Mouse (Mus musculus): Measurements from ENCODE around the gene Tmod1.

Gene Tmod1

DNA sequence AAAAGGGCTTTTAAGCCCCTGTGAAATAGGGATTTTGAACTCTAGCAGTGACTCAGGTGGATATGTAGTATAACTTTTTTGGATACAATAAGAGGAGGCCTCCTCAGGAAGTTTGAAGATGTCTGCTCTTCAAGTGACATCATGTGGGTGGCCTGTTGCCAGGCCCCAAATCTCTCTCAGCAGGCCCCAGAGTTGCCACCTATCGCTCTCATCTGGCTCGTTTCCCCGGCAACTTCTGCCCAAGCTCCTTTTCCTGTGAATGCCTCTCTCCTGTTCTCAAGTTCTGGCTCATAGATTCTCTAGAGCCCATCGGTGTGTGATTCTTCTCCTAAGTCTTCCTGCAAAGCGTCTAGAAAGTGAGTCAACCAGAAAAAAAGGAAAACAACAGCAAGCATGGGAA lies 17.4 kb downstream of the Tmod1 start:
- DNase-seq: no peak

DNA sequence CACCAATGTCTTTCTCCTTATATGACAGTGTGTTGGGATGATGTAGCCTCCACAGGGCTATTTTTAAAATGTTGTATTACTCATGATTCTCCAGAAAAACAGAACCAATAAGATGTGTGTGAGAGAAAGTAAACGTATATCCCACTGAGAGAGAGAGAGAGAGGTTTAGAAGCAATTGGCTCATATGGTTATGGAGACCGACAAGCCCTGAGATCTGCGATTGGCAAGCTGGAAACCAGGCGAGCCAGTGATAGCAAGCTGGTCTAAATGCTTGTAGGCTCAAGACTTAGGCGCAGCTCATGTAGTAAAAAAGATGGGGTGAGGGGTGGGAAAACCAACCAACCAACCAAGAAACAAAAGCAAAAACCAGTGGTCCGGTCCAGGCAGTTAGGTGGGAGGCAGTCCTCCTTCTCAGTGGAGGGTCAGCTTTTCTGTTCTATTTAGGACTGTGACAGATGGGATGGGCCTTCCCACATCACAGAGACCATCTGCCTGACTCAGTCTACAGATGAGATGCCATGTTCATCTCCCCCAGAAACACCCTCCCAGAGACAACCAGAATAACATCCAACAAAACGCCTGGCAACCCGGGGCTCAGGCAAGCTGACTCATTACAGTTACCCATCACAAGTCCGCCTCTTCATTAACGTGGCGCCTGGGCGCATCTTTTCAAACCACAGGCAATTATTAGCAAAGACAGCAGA lies 22.7 kb downstream of the Tmod1 start:
- peak; percentile 85 for DNase-seq

DNA sequence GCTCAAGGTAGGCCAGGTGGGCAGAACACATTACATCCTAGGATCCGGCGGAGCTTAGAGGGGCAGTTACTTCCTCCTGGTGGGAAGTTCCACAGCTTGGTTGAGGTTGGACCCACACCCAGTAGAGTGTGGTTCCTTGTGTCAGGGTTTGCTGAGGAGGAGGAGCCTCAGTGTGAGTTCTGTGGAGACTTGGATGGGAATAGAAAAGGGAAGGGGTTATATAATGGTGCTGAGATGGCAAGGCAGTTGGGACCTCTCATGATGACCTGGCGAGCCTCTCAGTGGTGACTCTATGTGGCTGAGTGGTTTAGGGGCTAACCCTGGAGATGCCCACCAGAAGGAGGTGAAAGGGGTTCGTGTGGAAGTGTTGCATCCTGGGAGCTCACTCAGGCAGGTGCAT lies 25.1 kb downstream of the Tmod1 start:
- DNase-seq: no peak

DNA sequence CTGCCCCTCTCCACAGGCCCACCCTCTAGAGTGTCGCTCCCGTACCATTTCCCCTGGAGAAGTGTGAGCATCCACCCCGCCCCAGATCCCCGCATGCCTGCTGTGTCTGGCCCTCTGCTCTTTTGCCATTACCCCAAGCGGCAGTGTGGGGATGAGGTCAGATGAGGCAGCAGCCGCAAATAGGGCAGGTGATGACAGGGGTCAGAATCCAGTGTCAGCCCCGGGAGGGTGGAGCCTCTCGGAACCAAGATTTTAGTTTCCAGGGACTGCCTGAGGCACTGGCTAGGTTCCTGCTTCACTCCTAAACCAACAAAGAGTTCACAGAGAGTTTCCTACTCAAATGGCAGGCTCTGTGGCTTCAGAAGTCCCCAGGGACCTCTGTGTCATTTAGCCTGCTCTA lies 25.5 kb downstream of the Tmod1 start:
- DNase-seq: no peak

DNA sequence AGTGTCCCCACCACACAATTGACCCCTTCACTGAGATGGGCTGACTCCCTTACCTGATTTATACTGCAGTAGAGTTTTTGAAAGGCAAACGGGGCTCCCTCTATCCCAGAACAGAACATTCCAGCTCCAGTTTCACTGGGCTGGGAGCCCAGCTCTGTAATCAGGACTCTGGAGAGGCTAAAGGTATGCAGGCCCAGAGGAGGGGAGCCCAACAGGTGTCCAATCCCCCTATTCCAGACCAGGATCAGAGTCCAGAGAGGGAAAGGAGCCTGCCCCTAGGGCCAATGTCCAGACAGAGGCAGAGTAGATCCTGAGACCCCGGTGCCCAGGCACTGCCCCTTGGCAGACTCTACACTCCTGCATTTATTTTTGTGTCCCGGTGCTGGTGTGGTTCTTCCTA lies 26.2 kb downstream of the Tmod1 start:
- no peak for DNase-seq

DNA sequence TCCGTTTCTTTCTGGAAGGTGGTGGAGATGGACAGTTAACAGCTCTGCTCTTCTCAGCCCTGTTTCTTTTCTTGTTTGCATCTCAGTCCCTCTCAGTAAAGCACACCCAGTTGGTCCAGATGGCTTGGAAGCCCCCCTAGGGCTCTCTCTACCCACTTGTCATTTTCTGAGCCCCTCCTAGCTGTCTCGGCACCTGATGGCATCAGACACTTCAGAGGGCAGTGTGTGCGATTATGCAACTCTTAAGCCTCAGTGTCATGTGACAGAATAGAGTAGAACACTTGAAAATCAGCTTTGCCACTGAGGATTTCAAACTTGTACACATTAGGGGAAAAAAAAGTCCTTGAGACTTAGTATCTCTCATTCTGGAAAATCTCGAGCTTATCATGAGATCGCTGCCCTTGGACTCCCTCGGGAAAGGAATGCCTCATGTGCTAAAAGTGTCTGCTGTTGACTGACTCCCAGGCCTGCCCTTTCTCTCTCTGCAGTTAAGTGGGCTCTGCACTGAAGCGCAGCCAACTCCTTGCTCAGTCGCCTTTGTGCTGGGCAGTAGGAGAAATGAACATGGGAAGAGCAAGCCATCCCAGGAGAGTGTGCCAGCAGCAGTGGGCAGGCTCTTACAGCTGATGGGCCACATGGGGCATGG lies 27.1 kb downstream of the Tmod1 start:
- no peak for DNase-seq

DNA sequence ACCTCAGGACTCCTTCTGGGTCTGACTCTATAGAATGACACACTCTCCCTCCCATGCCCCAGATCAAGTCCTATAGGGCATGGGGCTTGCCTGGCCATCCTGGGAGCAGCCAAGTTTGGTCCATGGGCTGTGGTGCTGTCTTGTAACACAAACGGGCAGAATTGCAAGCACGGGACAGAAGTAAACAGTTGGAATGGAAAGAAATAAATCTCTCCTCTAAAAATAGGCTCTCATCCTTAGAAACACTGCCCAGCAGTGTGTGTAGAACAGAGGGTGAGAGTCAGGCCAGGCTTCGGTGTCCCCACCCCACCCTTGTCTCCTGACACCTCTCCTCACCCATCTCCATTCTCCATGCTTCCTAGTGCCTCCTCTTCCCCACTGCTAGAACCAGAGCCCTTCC lies 29.3 kb downstream of the Tmod1 start:
- no peak for DNase-seq

DNA sequence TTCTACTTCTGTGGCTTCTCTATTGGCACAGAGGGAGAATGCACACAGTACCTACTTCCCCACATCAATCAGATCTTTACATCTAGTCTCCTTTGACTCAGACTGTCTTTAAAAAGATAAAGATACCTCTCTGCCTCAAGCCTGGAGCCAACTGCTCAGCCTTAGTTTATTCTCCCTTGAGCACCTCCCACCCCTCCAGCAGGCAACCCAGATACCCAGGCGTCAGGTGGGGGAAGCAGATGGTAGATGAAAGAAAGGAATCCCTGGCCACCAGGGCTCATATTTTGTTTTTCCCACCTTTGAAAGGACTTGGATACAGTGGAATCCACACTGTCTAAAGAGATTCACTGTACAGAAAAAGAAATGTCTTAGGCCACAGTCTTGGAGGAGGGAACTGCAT lies 29.8 kb downstream of the Tmod1 start:
- DNase-seq: peak; percentile 61

DNA sequence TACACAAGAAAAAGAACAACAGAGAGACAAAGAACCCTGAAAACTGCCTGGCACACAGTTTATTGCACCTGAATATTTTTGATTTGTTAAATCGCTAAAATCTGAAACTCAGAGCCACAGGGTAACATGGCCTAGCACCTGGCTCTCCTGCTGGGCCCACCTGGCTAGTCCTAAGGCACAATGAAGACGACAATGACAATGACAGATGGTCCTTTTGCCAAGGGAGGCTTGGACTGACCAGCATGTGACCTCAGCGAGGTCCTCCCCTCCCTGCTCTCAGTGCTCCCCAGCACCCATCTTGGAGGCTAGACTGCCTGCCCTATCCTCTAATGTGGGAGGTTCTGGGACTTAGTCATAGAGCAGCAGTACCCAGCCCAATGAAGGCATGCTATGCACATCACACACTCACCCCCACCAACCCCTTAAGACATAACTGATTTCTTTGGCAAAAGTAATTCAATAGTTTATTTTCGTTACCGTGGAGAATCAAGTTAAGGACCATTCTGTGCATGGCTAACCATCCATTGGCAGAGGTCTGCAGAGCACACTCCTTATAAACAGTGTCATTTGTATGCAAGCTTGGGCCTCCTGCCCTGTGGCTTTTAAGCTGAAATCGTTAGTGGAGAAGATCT lies 31.2 kb downstream of the Tmod1 start:
- DNase-seq: no peak

DNA sequence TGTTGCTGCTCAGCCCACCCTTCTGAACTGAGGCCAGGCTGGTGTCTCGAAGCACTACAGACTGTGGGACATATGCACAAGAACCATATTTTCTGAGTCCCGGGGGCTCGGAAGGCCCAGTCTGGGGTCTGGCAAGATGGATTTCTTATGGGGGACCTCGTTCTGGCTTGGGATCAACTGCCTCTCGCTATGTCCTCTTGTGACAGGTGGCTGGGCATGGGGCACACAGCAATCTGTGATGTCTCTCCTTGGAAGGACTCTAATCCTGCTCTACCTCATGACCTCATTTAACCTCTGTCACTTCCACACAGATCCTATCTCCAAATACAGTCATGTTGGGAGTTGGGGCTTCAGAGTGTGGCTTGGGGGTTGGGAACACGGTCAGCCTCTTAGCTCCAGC lies 33.9 kb downstream of the Tmod1 start:
- no peak for DNase-seq

DNA sequence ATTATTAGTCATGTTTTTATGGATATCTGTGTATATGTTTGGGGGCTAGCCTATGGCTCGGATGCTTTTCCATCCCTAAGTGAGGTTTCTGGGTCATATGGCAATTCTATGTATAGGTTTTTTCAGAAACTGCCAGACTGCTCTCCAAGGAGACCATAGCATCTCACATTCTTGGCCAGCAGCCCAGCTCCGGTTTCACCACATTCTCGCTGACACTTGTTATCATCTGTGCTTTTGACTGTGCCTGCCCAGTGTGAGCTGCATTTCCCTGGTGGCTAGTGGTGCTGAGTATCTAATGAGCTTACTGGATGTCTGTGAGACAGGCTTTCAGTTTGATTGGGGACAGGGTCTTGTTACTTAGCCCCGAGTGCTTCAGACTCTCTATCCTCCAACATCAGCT lies 35.0 kb downstream of the Tmod1 start:
- DNase-seq: peak; percentile 35

DNA sequence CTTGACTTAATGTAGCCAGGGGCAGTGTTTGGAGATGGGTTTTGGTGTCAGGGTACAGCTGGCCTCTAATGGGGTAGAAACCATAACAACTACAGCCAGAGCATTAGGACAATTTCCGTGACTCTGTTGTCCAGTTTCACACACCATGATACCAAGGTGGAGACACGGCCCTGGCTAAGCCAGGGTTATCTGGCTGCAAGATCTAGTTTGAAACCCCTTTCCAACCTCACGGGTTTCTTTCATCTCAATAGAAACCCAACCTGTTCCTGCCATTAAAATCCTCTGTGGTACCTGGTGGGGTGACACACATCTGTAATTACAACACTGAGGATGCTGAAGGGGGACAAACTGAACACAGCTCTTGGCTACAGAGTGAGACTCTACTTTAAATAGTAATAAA lies 36.9 kb downstream of the Tmod1 start:
- DNase-seq: no peak

DNA sequence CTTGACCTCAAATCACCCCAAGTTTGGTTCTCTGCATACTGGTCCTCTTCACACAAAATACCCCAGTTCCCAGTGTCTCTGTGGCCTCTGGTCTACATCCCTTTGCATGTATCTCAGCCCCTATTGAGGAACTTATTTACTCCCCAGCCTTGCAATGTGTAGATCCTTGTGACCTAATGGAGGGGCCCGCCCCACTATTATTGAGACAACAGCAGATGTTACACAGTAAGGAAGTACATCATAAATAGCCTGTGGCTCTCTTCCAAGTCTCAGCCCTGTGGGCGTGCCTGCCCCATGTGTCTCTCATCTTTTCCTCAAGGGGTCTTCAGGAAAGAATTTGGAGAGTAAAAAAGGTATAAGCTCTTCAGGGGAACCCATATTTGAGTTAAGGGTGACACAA lies 38.2 kb downstream of the Tmod1 start:
- DNase-seq: no peak

DNA sequence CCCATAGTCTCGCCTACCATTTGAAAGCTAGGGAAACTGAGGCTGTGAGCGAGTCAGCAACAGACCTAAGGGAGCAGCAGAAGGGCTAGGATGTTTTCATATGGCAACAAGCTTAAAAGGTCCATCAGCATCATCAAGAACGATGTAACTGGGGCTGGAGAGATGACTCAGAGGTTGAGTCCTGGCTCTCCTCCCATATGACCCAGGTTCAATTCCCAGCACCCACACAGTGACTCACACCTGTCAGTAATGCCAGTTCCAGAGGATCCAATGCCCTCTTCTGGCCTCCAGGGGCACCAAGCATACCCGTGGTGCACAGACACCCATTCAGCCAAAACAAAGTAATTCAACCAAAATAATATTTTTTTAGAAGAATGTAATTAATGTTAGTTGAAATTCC lies 41.5 kb downstream of the Tmod1 start:
- DNase-seq: no peak

DNA sequence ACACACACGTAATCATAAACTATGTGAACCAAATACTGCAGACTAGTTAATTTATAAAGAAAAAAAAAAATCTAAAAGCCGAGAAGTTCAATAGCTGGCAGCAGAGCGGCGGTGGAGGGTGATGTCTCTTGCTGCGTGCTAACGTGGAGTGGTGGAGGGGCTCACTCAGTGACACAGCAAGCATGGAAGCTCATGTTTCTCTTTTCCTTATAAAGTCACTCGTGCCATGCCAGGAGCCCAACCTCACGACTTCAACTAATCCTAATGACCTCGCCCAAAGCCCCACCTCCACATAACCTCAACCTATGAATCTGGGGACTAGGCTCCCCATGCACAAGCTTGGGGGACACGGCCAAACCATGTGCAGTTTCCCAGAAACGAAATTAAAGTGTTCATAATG lies 43.8 kb downstream of the Tmod1 start:
- DNase-seq: no peak

DNA sequence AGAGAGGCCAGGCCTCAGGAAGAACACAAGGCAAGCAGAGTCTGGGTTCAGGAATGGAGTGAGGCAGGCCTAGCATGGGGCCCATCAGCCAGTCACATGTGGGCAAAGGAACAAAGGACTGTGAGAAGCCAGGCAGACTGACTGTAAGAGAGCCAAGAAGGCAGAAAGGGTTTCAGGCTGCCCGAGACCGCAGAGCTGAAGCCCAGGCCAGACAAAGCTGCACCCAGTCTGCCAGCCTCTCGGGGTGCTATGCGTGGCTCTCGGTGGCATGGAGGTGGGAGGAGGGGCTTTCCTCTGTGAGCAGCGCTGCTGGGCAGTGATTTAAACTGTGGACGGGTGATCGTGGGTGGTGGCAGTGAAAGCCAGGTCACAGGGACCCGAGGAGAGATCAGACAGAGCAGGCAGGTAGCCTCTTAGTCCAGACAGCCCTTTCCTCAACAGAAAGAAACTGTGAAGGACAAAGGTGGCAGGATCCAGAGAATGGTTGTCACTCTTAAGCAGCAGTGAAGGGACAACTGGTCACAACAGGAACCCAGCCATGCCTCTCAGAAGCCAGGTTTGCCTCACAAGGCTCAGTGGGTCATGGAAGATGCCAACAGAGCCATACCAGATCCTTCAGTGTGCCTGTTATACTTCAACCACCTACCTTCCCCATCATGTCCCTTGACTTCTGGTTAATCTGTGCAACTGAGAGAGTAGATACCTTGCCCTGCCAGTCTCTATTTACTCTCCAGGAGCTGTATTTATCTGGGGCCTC lies 45.9 kb downstream of the Tmod1 start:
- DNase-seq: no peak

DNA sequence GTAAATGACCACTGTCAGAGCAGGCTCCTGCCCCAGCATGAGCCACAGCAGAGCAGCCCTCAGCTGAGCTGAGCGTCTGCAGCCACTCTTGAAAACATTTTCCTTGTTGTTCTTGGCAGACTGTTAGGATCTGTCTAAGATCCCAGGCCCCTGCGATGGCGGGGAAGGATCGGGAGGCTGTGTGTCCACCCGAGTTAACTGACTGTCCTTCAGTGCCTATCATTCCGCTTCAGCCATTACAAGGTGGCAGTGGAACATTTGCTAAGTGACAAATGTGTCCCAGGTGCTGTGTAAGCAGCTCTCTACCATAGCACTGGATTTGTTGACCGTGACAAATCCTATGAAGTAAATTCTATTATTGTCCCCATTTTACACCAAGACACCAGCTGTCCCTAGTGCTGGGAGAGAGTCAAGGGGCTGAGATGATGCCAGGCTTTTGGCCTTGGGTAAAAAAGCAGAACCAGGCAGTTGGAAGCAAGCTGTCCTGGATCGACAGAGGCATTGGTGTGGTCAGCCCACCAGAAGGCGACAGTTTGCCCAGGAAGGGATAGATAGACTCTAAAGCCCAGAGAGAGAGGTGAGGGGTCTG lies 46.6 kb downstream of the Tmod1 start:
- DNase-seq: no peak

DNA sequence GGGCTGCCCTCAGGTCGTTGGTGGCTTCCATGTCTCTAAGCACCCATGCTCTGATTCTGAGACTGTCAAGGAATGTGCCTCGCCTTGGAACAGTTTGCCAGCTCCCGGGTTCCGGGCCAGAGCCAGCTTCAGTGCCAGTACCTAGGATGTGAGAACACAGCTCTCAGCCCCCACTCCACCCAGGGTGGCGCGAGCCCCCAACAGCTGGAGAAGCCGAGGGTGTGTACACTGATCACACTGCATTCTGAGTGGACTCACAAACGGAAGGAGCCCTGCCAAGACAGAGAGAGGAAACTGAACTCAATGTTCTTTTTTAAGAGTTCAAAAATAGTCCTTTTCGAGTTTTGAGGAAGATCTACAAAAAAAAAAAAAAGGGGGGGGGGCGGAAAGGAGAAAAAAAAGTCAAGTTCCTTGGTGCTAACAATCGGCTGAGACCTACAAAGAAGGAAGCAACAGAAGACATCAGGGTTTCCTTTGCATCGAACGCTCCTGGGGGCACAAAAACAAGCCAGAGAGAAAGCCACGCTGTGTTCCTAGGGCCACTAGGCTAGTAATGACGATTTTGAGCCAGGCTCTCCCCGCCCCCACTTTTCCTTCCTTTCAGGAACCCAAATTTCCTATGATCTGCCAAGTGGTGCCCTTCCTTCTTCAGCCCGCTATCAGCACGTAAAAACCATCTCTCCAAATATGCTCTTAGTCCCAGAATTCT lies 48.1 kb downstream of the Tmod1 start:
- peak; percentile 71 for DNase-seq

DNA sequence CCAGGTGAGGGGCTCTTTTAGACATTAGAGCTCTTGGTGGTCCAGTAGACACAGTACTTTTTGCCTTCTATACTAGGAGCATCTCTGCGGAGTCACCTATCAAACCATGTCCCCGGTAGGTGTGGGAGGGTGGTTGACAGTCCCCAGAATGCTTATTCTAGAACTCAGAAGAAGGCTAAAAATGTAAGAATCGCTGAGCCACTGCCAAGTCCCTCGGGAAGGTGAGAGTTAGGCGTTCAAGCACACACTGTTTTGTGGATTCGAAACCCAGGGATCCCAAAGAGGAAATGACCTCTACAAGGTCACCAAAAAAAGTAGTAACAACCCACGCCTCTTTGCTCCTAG lies 48.7 kb downstream of the Tmod1 start:
- peak; percentile 66 for DNase-seq

DNA sequence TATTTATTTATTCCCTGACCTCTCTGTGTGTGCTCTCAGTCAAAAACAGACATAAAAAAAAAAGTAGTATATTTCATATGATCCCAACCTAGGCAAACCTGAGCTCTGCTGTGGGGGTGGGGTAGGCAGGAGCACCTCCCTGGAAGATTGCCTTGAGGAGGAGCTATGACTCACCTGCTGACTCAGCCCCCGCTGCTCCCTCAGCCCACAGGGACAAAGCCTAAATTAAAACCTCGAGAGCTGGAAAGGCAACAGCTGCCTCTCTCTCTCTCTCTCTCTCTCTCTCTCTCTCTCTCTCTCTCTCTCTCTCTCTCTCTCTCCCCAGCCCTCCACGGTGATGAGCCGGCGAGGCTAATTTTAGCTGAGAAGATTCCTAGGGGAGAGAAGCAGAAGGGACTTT lies 49.1 kb downstream of the Tmod1 start:
- peak; percentile 82 for DNase-seq

DNA sequence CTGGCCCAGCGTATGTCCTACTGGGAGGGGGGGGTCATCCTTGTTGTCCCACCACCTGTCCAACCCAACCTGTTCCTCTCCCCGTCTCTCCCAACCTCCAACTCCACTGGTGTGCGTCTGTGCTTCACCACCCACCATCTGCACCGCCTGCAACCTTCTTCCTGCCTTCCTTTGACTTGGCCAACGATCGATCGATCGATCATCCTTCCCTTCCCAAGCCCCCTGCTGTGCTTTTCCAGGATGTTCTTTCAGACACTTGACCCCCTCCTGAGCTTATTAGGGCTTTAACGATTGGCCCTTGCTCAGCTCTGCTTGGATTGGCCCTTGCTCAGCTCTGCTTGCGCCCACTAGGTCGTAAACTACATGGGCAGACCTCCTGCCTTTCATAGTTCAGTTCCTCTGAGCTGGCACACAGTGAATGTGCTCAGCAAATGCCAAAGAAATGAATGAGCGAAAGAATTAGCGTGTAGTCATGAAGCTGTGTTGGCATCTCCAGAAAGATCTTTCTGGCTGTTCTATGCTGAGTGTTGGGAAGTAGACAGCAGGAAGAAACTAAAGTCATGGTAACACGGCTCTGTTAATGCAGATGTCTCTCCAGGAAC lies 50.9 kb downstream of the Tmod1 start:
- DNase-seq: no peak

DNA sequence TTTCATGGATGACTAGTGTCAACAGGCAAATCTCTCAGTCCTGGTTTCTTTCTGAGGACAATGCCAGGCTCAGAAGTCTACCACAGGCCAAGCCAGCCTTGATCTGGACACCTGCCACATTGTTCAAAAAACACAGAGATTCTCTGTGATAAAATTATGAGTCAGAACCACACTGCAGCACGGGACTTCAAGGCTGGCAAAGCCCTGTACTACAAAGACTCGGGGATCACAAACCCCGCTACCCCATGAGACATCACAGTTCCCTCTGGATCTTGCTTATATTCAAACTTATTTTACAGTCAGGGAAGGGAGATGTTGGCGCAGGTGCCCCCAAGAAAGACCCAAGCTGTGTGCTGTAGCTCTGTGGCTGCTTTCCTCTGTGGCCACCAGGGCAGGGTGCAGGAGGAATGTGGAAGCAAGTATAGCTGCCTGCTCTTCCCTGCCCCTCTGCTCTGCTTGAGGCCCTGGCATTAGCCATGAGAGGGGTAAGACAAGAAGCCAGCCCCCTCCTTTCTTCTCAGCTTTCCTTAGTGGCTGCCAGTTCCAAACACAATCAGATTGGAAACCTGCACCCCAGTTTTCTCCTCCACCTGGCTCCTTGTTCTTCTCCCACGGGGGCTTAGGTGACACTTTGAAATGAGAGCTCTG lies 53.8 kb downstream of the Tmod1 start:
- no peak for DNase-seq
